Mouse (Mus musculus): ENCODE data around the gene Tmem235.
A peak's percentile ranks its signal among the peaks of the same experiment; 100 is the strongest.

GRCm38 (mm10) chr11:117848985-117849671 is 11.4 kb upstream of the Tmem235 start, which contains the start of gene Birc5:
- TF ChIP-seq POLR2A (IDR thresholded peaks at IDR 0.05; ENCODE audit: insufficient read depth, low read length) (peak; percentile 78), CTCF (IDR thresholded peaks at IDR 0.05; ENCODE audit: low read depth, low read length) (no peak)

Data from ES-Bruce4 (cell line).